Comparison of ENCODE assay signal across 14 mouse cellular contexts in the genomic region with DNA sequence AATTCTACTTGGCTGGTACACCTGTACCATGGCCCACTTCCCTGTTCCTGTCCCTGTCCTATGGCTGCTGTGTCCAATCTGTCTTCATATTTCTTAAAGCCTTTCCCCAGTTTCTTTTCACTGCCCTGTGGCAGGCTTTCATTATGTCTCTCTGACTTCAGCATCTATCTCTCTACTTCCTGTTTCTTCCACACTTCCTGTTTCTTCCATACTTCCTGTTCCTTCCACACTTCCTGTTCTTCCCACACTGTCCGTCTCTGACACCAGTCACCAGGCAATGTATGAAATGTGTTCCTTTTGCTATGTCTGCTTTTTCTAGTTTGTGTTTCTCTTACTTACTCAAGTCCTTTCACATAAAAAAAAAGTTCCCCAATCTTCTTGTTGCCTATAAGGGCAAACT.
"Had no signal": no experiment of that assay in that cellular context is flagged by ENCODE, and none has a peak within 500 bp of the region (broad histone marks: within the 10 kb centered on the region; RNA-seq: fewer than 3 reads in every experiment).

No protein-coding gene starts in this region.

- H3K36me3 ChIP-seq: limb, embryonic 10.5 days; midbrain, embryonic 10.5 days; midbrain, embryonic 15.5 days; neural tube, embryonic 12.5 days; stomach, embryonic 15.5 days had no signal

- H3K27ac ChIP-seq: left cerebral cortex, adult 2 months; limb, embryonic 10.5 days; liver, embryonic 14.5 days; midbrain, embryonic 10.5 days; midbrain, embryonic 15.5 days; neural tube, embryonic 12.5 days; stomach, embryonic 15.5 days had no signal

- H3K4me1 ChIP-seq: limb, embryonic 10.5 days; midbrain, embryonic 10.5 days; midbrain, embryonic 15.5 days; neural tube, embryonic 12.5 days; stomach, embryonic 15.5 days had no signal

- DNase-seq: kidney, adult 2 months; kidney, postnatal 25 days; lung, adult 2 months; lung, postnatal 10 days; right cerebral cortex, postnatal 4 days; spleen, adult 18-20 months; thymus, postnatal 4 days had no signal

- H3K9ac ChIP-seq: liver, embryonic 14.5 days; midbrain, embryonic 15.5 days; neural tube, embryonic 12.5 days; stomach, embryonic 15.5 days had no signal

- H3K27me3 ChIP-seq: midbrain, embryonic 15.5 days; neural tube, embryonic 12.5 days; stomach, embryonic 15.5 days had no signal

- H3K4me2 ChIP-seq: midbrain, embryonic 15.5 days; neural tube, embryonic 12.5 days; stomach, embryonic 15.5 days had no signal

- H3K9me3 ChIP-seq: limb, embryonic 10.5 days; midbrain, embryonic 10.5 days; midbrain, embryonic 15.5 days; neural tube, embryonic 12.5 days; stomach, embryonic 15.5 days had no signal

- H3K4me3 ChIP-seq: left cerebral cortex, adult 2 months; limb, embryonic 10.5 days; midbrain, embryonic 10.5 days; midbrain, embryonic 15.5 days; neural tube, embryonic 12.5 days; stomach, embryonic 15.5 days had no signal

- ATAC-seq: midbrain, embryonic 15.5 days had no signal
